Mouse (Mus musculus): ENCODE results near the gene Ms4a10. TPM values are rescaled to one million over a fixed set of nuclear protein-coding genes. Genes with fewer than 3 reads are reported as not detected.

Gene Ms4a10
- polyA plus RNA-seq, 1 experiment from 2014 or later, result 0.22 TPM

- H3K27ac ChIP-seq, result no peak overlapping the region
- ATAC-seq (replicated peaks; ENCODE audit: low FRiP score, low read depth), result peak; percentile 31; the same call in 1 of the 2 replicates
- no peaks in the 10 kb centered on the region for H3K36me3 ChIP-seq (ENCODE audit: insufficient read depth, low read length)
- peak overlapping the region; percentile 37 for H3K4me2 ChIP-seq (ENCODE audit: low read length)
- H3K27me3 ChIP-seq (ENCODE audit: insufficient read depth, low read length), result no peaks in the 10 kb centered on the region
- TF ChIP-seq CTCF (IDR thresholded peaks at IDR 0.05; ENCODE audit: low read depth), result peak; percentile 82
- WGBS, result 13% methylated on average over 18 of the region's 18 CpGs
- no peaks in the 10 kb centered on the region for H3K4me1 ChIP-seq (replicated peaks; ENCODE audit: insufficient read depth, low read length)
- no peaks in the 10 kb centered on the region for H3K9me3 ChIP-seq (replicated peaks; ENCODE audit: low read length)
- H3K4me3 ChIP-seq (replicated peaks; ENCODE audit: low read depth, low read length), result no peak overlapping the region
- peak; percentile 82 for DNase-seq (ENCODE audit: low spot score)
- no peak overlapping the region for H3K9ac ChIP-seq (ENCODE audit: low read depth, low read length)
Measured at GRCm38 (mm10) chr19:10979184-10980168, 5.0 kb upstream of the Ms4a10 start.

GRCm38 (mm10) chr19:10976318-10976717 is 1.8 kb upstream of the Ms4a10 start:
- ATAC-seq (replicated peaks; ENCODE audit: low FRiP score, low read depth) (no peak), DNase-seq (ENCODE audit: low spot score) (peak; percentile 58)
- WGBS, result 45% methylated on average over 4 of the region's 4 CpGs
- peaks cover 7% of the 10 kb centered on the region; the same call in 1 of the 2 replicates for H3K4me1 ChIP-seq (replicated peaks; ENCODE audit: insufficient read depth, low read length)
- no peak overlapping the region for H3K9ac ChIP-seq (ENCODE audit: low read depth, low read length)
- no peak overlapping the region for H3K4me2 ChIP-seq (ENCODE audit: low read length)
- H3K9me3 ChIP-seq (replicated peaks; ENCODE audit: low read length), result no peaks in the 10 kb centered on the region
- no peak overlapping the region for H3K4me3 ChIP-seq (replicated peaks; ENCODE audit: low read depth, low read length)
- no peak overlapping the region for H3K27ac ChIP-seq
- no peaks in the 10 kb centered on the region for H3K36me3 ChIP-seq (ENCODE audit: insufficient read depth, low read length)
- TF ChIP-seq CTCF (IDR thresholded peaks at IDR 0.05; ENCODE audit: low read depth), result peak; percentile 58
- H3K27me3 ChIP-seq (ENCODE audit: insufficient read depth, low read length), result no peaks in the 10 kb centered on the region

- ATAC-seq (replicated peaks; ENCODE audit: low FRiP score, low read depth), result no peak
- no peak for TF ChIP-seq CTCF (IDR thresholded peaks at IDR 0.05; ENCODE audit: low read depth)
- WGBS, result 81% methylated on average over 2 of the region's 2 CpGs
Measured at GRCm38 (mm10) chr19:10975187-10975586, 717 bp upstream of the Ms4a10 start.

GRCm38 (mm10) chr19:10973187-10973586 is 1.3 kb downstream of the Ms4a10 start:
- Histone ChIP-seq H3K27ac (no peak overlapping the region), H3K27me3 (ENCODE audit: insufficient read depth, low read length) (no peaks in the 10 kb centered on the region)
- peak; percentile 38; the same call in 1 of the 2 replicates for ATAC-seq (replicated peaks; ENCODE audit: low FRiP score, low read depth)

More at GRCm38 (mm10) chr19:10975187-10975586, 717 bp upstream of the Ms4a10 start:
- Histone ChIP-seq H3K27me3 (ENCODE audit: insufficient read depth, low read length) (no peaks in the 10 kb centered on the region), H3K27ac (no peak overlapping the region), H3K36me3 (ENCODE audit: insufficient read depth, low read length) (no peaks in the 10 kb centered on the region), H3K4me3 (replicated peaks; ENCODE audit: low read depth, low read length) (no peak overlapping the region), H3K9ac (ENCODE audit: low read depth, low read length) (no peak overlapping the region), H3K4me2 (ENCODE audit: low read length) (no peak overlapping the region), H3K4me1 (replicated peaks; ENCODE audit: insufficient read depth, low read length) (peaks cover 7% of the 10 kb centered on the region; the same call in 1 of the 2 replicates), H3K9me3 (replicated peaks; ENCODE audit: low read length) (no peaks in the 10 kb centered on the region)
- no peak for DNase-seq (ENCODE audit: low spot score)

GRCm38 (mm10) chr19:10972660-10973059 is 1.8 kb downstream of the Ms4a10 start:
- no peaks in the 10 kb centered on the region for H3K36me3 ChIP-seq (ENCODE audit: insufficient read depth, low read length)
- DNase-seq (ENCODE audit: low spot score) (no peak), ATAC-seq (replicated peaks; ENCODE audit: low FRiP score, low read depth) (no peak)
- TF ChIP-seq CTCF (IDR thresholded peaks at IDR 0.05; ENCODE audit: low read depth), result no peak
- H3K4me3 ChIP-seq (replicated peaks; ENCODE audit: low read depth, low read length), result no peak overlapping the region
- peaks cover 7% of the 10 kb centered on the region; the same call in 1 of the 2 replicates for H3K4me1 ChIP-seq (replicated peaks; ENCODE audit: insufficient read depth, low read length)
- no peaks in the 10 kb centered on the region for H3K27me3 ChIP-seq (ENCODE audit: insufficient read depth, low read length)
- 74% methylated on average over 3 of the region's 3 CpGs for WGBS
- H3K9me3 ChIP-seq (replicated peaks; ENCODE audit: low read length), result no peaks in the 10 kb centered on the region
- H3K4me2 ChIP-seq (ENCODE audit: low read length), result no peak overlapping the region
- H3K9ac ChIP-seq (ENCODE audit: low read depth, low read length), result no peak overlapping the region
- H3K27ac ChIP-seq, result no peak overlapping the region

More at GRCm38 (mm10) chr19:10973187-10973586, 1.3 kb downstream of the Ms4a10 start:
- Histone ChIP-seq H3K4me3 (replicated peaks; ENCODE audit: low read depth, low read length) (no peak overlapping the region), H3K4me2 (ENCODE audit: low read length) (no peak overlapping the region), H3K4me1 (replicated peaks; ENCODE audit: insufficient read depth, low read length) (peaks cover 7% of the 10 kb centered on the region; the same call in 1 of the 2 replicates), H3K36me3 (ENCODE audit: insufficient read depth, low read length) (no peaks in the 10 kb centered on the region), H3K9ac (ENCODE audit: low read depth, low read length) (no peak overlapping the region), H3K9me3 (replicated peaks; ENCODE audit: low read length) (no peaks in the 10 kb centered on the region)
- 11% methylated on average over 2 of the region's 2 CpGs for WGBS
- no peak for TF ChIP-seq CTCF (IDR thresholded peaks at IDR 0.05; ENCODE audit: low read depth)
- peak; percentile 79 for DNase-seq (ENCODE audit: low spot score)

- no peak for TF ChIP-seq CTCF (IDR thresholded peaks at IDR 0.05; ENCODE audit: low read depth)
- no peak overlapping the region for H3K4me3 ChIP-seq (replicated peaks; ENCODE audit: low read depth, low read length)
- H3K4me2 ChIP-seq (ENCODE audit: low read length), result no peak overlapping the region
- ATAC-seq (replicated peaks; ENCODE audit: low FRiP score, low read depth) (no peak), DNase-seq (ENCODE audit: low spot score) (no peak)
- H3K9me3 ChIP-seq (replicated peaks; ENCODE audit: low read length), result no peaks in the 10 kb centered on the region
- no peak overlapping the region for H3K9ac ChIP-seq (ENCODE audit: low read depth, low read length)
- no peak overlapping the region for H3K27ac ChIP-seq
- H3K27me3 ChIP-seq (ENCODE audit: insufficient read depth, low read length), result no peaks in the 10 kb centered on the region
- H3K36me3 ChIP-seq (ENCODE audit: insufficient read depth, low read length), result no peaks in the 10 kb centered on the region
- H3K4me1 ChIP-seq (replicated peaks; ENCODE audit: insufficient read depth, low read length), result peaks cover 7% of the 10 kb centered on the region; the same call in 1 of the 2 replicates
- WGBS, result 71% methylated on average over 3 of the region's 3 CpGs
Measured at GRCm38 (mm10) chr19:10970457-10970856, 4.0 kb downstream of the Ms4a10 start.

Data from kidney, postnatal 0 days (tissue).